Mouse (Mus musculus) neural tube, embryonic 11.5 days (tissue): ENCODE measurements around the gene Snx18. TPM values are rescaled to one million over a fixed set of nuclear protein-coding genes. Genes with fewer than 3 reads are reported as not detected.

Source experiments
- ATAC-seq: fragments of 200-750 bp; cut with Nextera tagmentation; 2 replicates; pipeline ENCODE4 v1.8.0; 2017; ENCODE audit warnings: moderate number of reproducible peaks, mild to moderate bottlenecking, moderate TSS enrichment, moderate library complexity; ENCODE audit not compliant: insufficient read depth, low FRiP score, low TSS enrichment
- DNase-seq: peaks from one replicate; pipeline ENCODE4 v3.0.0-alpha.2; 2015; ENCODE audit warnings: low spot score
- H3K27ac ChIP-seq: fragments of 300-500 bp; sonication (generic); 2 replicates; pipeline ENCODE4 v1.5.1; 2014; ENCODE audit warnings: low read depth, mild to moderate bottlenecking, low read length
- H3K27me3 ChIP-seq: fragments of 300-500 bp; sonication (generic); 2 replicates; pipeline ENCODE4 v1.6.1; 2014; ENCODE audit warnings: mild to moderate bottlenecking, low read length, mixed read lengths; ENCODE audit not compliant: control insufficient read depth, insufficient read depth
- H3K36me3 ChIP-seq: fragments of 300-500 bp; sonication (generic); 2 replicates; pipeline ENCODE4 v1.6.1; 2014; ENCODE audit warnings: mild to moderate bottlenecking, low read length, moderate library complexity, mixed read lengths; ENCODE audit not compliant: control insufficient read depth, insufficient read depth
- H3K4me1 ChIP-seq: fragments of 300-500 bp; sonication (generic); 2 replicates; pipeline ENCODE4 v1.6.1; 2014; ENCODE audit warnings: low read length, mixed read lengths; ENCODE audit not compliant: control insufficient read depth, insufficient read depth
- H3K4me2 ChIP-seq: fragments of 300-500 bp; sonication (generic); 2 replicates; pipeline ENCODE4 v1.6.1; 2014; ENCODE audit warnings: low read depth, mild to moderate bottlenecking, moderate library complexity
- H3K4me3 ChIP-seq: fragments of 300-500 bp; sonication (generic); 2 replicates; pipeline ENCODE4 v1.5.1; 2014; ENCODE audit warnings: low read depth, low read length
- H3K9ac ChIP-seq: fragments of 300-500 bp; sonication (generic); 2 replicates; pipeline ENCODE4 v1.6.1; 2014; ENCODE audit warnings: mild to moderate bottlenecking, low read length
- H3K9me3 ChIP-seq: fragments of 300-500 bp; sonication (generic); 2 replicates; pipeline ENCODE4 v1.6.1; 2016; ENCODE audit warnings: low read length; ENCODE audit not compliant: control insufficient read depth
- WGBS: fragments of 180-500 bp; shearing (Covaris S2); extraction: QIAGEN DNeasy Blood & Tissue Kit; methylation state at CpG from one replicate; pipeline ENCODE4 v1.1.7; 2014; 5-methylcytosine and 5-hydroxymethylcytosine counted together
- polyA plus RNA-seq: library from polyadenylated mRNA; unstranded; fragments of >200 nt; fragmentation: Nextera tagmentation; extraction: Ambion mirVana; gene quantifications from 2 replicates; pipeline ENCODE4 v1.2.1, GENCODE M21; 2014

Snx18 gene
- polyA plus RNA-seq, 1 experiment from 2014 or later: 33.7 TPM

DNA sequence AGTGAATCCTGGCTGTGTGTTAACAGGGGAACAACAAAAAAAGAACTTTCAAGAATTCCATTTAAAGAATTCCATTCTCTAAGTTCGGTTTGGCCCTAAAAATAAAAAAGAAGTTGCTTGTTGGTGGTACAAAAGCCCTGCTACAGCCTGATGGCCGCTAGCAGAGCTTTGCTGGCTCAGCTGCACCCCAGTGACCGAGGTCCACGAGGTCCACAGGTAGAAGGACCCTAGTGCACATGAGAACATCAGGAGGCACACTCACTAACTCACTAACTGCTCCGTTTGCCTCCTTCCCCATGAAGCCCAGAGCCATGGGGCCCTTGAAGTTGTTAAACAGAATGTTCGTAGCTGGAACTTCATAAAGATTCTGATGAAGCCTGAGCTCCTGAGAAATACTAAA, 14.0 kb downstream of the Snx18 start:
- DNase-seq (no peak), ATAC-seq (no peak)
- H3K36me3 ChIP-seq: no peaks in the 10 kb centered on the region; the same call in 1 of the 2 replicates
- H3K4me1 ChIP-seq: no peaks in the 10 kb centered on the region
- H3K9ac ChIP-seq: no peak overlapping the region
- H3K4me3 ChIP-seq: no peak overlapping the region
- H3K27ac ChIP-seq: no peak overlapping the region
- H3K27me3 ChIP-seq: no peaks in the 10 kb centered on the region
- 74% methylated on average over 6 of the region's 6 CpGs for WGBS
- no peak overlapping the region for H3K4me2 ChIP-seq
- no peaks in the 10 kb centered on the region for H3K9me3 ChIP-seq

DNA sequence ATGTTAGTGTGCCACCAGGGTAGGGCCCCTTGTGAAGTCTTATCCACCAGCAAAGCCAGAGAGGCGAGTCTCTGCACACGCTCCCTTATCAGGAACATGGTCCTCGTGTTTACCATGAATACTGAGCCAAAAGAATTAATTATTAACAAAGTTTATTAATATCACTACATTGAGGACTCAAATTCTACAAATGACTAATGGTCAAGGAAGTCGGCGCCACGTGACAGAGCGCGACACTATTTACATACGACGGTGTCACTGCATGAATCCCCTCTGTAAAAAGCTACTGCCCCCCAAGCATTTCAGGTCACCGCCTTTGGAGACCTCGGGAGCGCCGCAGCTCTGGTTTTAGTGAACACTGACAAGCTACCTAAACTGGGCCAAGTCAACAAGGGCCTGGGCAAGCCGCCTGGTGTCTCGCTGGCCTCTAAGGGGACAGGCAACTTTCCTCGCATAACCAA, 15.5 kb downstream of the Snx18 start:
- H3K36me3 ChIP-seq: no peaks in the 10 kb centered on the region; the same call in 1 of the 2 replicates
- ATAC-seq (no peak), DNase-seq (no peak)
- no peak overlapping the region for H3K4me2 ChIP-seq
- no peak overlapping the region for H3K27ac ChIP-seq
- no peak overlapping the region for H3K9ac ChIP-seq
- WGBS: 90% methylated on average over 17 of the region's 17 CpGs
- no peak overlapping the region for H3K4me3 ChIP-seq
- no peaks in the 10 kb centered on the region for H3K4me1 ChIP-seq
- H3K27me3 ChIP-seq: no peaks in the 10 kb centered on the region
- no peaks in the 10 kb centered on the region for H3K9me3 ChIP-seq

DNA sequence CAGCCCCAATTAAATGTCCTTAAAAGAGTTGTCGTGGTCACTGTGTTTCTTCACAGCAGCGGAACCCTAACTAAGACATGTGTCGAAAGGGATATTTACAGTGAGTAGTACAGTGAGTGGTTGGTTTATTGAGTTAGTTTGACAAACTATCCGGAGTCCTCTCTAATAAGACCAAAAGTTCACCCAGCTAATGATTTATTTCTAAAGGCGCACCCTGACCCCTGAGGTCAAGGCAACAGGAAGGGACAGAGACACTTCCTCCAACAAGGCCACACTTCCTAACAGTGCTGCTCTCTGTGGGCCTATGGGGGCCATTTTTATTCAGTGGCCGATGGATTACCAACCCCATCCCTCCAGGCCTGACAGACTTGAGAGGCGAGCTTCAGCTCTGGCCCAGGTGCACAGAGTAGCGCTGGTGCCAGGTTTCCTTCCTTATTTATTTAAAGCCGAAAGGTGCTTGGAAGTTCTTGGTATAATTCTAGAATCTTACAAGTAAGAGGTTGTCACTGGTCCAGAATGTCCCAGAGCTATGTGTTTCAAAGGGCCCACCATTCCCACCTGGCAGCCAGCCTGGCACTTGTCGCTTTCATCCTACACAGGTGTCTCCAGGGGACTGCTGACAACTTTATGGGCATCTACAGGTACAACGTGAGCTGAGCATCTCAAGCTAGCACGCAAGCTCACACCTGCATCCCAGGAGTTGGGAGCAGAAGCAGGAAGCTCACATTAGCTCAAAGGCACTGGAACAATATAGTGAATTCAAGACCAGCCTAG, 16.3 kb downstream of the Snx18 start:
- Histone ChIP-seq H3K9ac (no peak overlapping the region), H3K27me3 (no peaks in the 10 kb centered on the region), H3K4me1 (no peaks in the 10 kb centered on the region; the same call in 1 of the 2 replicates), H3K4me2 (no peak overlapping the region), H3K9me3 (no peaks in the 10 kb centered on the region), H3K27ac (no peak overlapping the region), H3K36me3 (no peaks in the 10 kb centered on the region; the same call in 1 of the 2 replicates), H3K4me3 (no peak overlapping the region)
- no peak for DNase-seq
- no peak for ATAC-seq
- 95% methylated on average over 12 of the region's 12 CpGs for WGBS

DNA sequence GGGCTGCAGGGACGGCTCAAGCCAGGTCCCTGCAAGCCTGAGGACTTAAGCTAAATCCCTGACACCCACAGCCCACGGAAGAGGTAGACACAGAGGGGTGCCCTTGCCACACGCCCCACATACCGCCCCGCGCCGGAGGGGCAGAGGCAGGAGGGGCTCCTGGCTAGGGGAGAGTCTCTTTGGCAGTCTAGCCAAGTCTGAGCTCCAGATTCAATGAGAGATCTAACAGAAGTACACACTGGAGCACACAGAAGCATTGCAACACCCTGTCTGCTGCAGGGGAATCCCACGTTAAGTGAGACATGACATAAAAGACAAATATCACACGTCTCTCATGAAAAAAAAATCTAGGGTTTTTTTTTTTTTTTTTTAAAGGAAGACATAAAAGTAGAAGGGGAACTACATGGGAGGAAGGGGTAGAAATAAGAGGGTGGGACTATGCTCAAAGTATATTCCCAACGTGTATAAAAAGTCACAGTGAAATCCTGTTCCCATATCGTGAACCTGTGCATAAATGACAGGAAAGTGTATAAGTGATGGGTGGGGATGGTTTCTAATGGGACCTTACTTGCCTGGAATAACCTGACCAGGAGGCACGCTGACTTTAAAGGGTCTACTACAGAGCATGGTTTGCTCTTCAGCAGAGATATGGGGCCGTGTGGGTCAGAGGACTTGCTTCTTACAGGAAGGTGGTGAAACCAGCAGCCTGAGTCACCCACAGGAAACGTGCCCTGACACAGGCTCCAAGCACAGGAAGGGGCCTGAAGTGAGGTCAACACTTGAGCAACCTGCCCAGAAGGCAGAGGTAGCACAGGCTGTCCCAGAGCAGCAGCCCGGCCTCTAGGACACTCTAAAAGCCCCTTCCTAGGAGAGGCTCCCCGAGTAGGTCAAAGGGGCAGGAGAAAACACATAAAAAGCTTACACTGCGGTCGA, 17.6 kb downstream of the Snx18 start:
- no peak for ATAC-seq
- no peak overlapping the region for H3K4me3 ChIP-seq

DNA sequence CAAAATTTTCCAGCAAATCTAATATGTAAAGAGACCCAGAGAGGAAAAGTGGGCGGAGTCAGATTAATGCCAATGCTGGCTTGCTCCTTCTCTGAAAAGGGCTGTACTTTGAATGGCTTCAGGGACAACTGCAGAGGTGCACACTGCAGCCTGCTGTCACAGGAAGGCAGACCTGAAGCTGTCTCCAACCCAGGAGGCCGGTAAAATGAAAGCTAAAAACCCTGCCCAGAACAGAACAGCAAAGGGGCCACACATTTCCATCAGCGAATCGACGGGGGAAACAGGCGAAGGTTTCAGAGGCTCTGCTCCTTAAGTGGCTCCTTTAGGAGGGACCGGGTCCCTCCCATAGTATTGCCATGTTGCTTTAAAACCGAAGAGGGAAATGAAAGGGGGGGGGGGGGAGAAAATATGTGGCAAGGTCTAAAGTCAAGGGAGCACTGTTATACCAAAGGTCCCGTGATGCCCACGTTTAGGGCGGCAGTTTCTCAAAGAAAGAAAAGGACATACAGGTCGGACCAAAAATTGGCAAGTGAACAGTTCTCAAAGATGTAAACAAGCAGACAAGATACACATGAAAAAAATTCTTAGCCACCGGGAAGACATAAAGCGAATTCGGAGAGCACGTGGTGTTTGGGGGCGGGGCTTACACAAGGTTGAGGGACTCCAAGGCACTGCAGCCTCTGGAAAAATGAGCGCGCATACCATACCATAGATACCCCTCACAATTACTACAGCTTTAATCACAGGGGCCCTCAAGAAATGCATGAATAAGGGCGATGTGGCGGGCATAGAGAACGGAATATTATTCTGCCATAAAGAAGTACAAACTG, 18.4 kb downstream of the Snx18 start:
- Histone ChIP-seq H3K36me3 (no peaks in the 10 kb centered on the region), H3K4me1 (no peaks in the 10 kb centered on the region; the same call in 1 of the 2 replicates), H3K27me3 (no peaks in the 10 kb centered on the region), H3K4me3 (no peak overlapping the region), H3K27ac (no peak overlapping the region), H3K4me2 (no peak overlapping the region), H3K9me3 (no peaks in the 10 kb centered on the region), H3K9ac (no peak overlapping the region)
- WGBS: 89% methylated on average over 22 of the region's 22 CpGs
- ATAC-seq (no peak), DNase-seq (no peak)

More for the DNA sequence above, 17.6 kb downstream of the Snx18 start:
- Histone ChIP-seq H3K27ac (no peak overlapping the region), H3K27me3 (no peaks in the 10 kb centered on the region), H3K36me3 (no peaks in the 10 kb centered on the region), H3K4me1 (no peaks in the 10 kb centered on the region; the same call in 1 of the 2 replicates), H3K9me3 (no peaks in the 10 kb centered on the region), H3K9ac (no peak overlapping the region), H3K4me2 (no peak overlapping the region)
- no peak for DNase-seq
- 90% methylated on average over 18 of the region's 18 CpGs for WGBS

DNA sequence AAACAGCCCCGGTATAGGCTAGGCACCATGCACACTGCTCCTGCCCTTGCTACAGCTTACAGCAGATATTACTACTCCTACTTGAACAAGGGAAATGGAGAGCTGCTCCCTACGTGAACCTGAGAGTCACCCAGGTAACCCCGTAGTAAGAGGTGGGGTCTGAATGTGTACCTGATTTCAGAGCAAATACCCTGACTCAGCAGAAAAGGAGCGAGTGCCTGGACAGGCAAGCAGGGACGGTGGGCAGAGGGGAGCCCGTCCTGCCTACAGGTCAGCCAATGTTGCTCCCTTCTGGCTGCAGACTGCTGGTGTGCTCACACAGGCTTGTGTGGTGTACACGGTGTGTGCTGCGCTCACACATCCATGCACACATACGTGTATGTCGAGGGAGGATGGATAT, 20.7 kb downstream of the Snx18 start:
- Histone ChIP-seq H3K27ac (no peak overlapping the region), H3K4me3 (no peak overlapping the region), H3K9ac (no peak overlapping the region), H3K9me3 (no peaks in the 10 kb centered on the region), H3K36me3 (no peaks in the 10 kb centered on the region), H3K4me1 (no peaks in the 10 kb centered on the region; the same call in 1 of the 2 replicates), H3K27me3 (no peaks in the 10 kb centered on the region), H3K4me2 (no peak overlapping the region)
- no peak for ATAC-seq
- no peak for DNase-seq
- 88% methylated on average over 10 of the region's 10 CpGs for WGBS

DNA sequence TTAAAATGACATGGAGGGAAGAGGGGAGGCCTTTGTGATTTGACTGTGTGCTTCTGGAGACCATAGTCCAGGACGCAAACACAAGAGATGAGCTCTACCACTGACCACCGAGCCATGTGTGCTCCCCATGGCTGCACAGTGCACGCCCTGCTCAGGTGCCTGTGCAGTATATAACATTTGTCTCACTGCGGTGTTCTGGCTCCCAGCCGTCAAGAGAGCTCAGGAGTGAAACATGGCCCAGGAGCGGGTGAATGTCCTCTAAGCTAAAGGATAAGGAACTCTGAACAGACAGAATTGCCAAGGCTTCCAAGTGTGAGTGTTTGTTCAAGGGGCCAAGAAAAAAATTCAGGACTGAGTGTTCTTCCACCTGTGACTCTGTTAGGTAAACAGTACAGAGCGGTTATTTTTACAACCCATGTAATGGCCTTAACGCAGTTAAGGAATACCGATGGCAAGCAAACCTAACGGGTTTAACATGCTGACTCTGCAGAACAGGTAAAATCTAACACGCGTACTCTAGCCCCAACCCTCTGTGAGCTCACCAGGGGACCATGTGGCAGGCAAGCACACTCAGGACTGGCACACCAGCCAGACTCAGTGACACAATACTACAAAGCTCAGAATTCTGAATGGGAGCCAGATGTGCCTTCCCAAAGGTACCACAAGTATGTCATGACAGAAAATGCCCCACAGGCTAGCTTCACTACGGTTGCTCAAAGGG, 21.4 kb downstream of the Snx18 start:
- H3K27ac ChIP-seq: no peak overlapping the region
- no peaks in the 10 kb centered on the region for H3K27me3 ChIP-seq
- no peak overlapping the region for H3K4me2 ChIP-seq
- no peaks in the 10 kb centered on the region for H3K9me3 ChIP-seq
- H3K4me3 ChIP-seq: no peak overlapping the region
- no peaks in the 10 kb centered on the region for H3K36me3 ChIP-seq
- DNase-seq: no peak
- no peak overlapping the region for H3K9ac ChIP-seq
- 58% methylated on average over 13 of the region's 13 CpGs for WGBS
- no peak for ATAC-seq
- H3K4me1 ChIP-seq: no peaks in the 10 kb centered on the region; the same call in 1 of the 2 replicates

DNA sequence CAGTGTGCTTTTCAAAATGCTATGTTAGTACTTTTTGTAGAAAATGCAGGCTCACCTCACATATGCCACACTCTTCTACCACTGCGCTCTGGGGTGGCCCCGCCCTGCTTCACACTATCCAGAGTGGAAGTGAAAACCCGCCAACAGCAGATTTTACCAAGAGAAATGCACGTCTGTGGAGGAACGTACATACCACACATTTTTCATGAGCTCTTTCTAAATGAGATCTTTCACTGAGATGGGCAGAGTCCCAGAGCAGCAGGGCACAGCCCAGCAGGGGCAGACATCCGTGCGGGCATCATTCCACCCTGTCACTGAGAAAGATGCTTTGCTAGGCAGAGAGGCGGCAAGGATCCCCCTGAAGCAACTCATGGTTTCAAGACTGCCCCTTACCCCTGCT, 22.4 kb downstream of the Snx18 start:
- 69% methylated on average over 8 of the region's 8 CpGs for WGBS
- H3K9me3 ChIP-seq: no peaks in the 10 kb centered on the region
- no peak for ATAC-seq
- no peaks in the 10 kb centered on the region; the same call in 1 of the 2 replicates for H3K4me1 ChIP-seq
- H3K36me3 ChIP-seq: no peaks in the 10 kb centered on the region
- DNase-seq: no peak
- no peak overlapping the region for H3K4me3 ChIP-seq
- H3K9ac ChIP-seq: no peak overlapping the region
- H3K27me3 ChIP-seq: no peaks in the 10 kb centered on the region
- H3K27ac ChIP-seq: no peak overlapping the region
- H3K4me2 ChIP-seq: no peak overlapping the region
